Mouse (Mus musculus) B cell, adult 67 days (primary cell): ENCODE data around the gene Npw. TPM values are rescaled to one million over a fixed set of nuclear protein-coding genes. Genes with fewer than 3 reads are reported as not detected.

ENCODE experiments used
- total RNA-seq, 2 experiments: library from RNA; stranded (reverse); gene quantifications; 4 replicates each; pipeline ENCODE4 v1.2.4; 2023

Gene Npw
- not detected for total RNA-seq

GRCm38 (mm10) chr17:24658017-24658758 lies at the start of gene Npw:
TSS of gene Npw (minus strand) at chr17:24658457.

GRCm38 (mm10) chr17:24706982-24707800 lies 48.9 kb upstream of the Npw start, which contains the start of gene Tbl3:
TSS of gene Tbl3 (minus strand) at chr17:24707660.

GRCm38 (mm10) chr17:24696011-24696697 lies 37.9 kb upstream of the Npw start, which contains the start of the genes Gfer and Noxo1:
TSS of gene Gfer (minus strand) at chr17:24696156.
TSS of gene Noxo1 (plus strand) at chr17:24696234.

GRCm38 (mm10) chr17:24689251-24690081 lies 31.2 kb upstream of the Npw start, which contains the start of gene Syngr3:
TSS of gene Syngr3 (minus strand) at chr17:24689955.

GRCm38 (mm10) chr17:24669545-24670245 lies 11.4 kb upstream of the Npw start, which contains the start of gene Zfp598:
TSS of gene Zfp598 (plus strand) at chr17:24669687.

GRCm38 (mm10) chr17:24650070-24650616 lies 8.1 kb downstream of the Npw start, which contains the start of gene Slc9a3r2:
TSS of gene Slc9a3r2 (minus strand) at chr17:24650327.

GRCm38 (mm10) chr17:24632167-24632812 lies 26.0 kb downstream of the Npw start, which contains the start of the genes Tsc2 and Nthl1:
TSS of gene Tsc2 (minus strand) at chr17:24632630.
TSS of gene Nthl1 (plus strand) at chr17:24632680.

Other genes with a start within 250 kb of the Npw start
- gene Rnps1, start 243.9 kb downstream of the Npw start, total RNA-seq = 100 to 1,000 TPM; 146 to 147 TPM
- gene Eci1, start 231.8 kb downstream of the Npw start, total RNA-seq = 10 to 100 TPM; 31.8 to 32.7 TPM
- 1 to 10 TPM; 6.0 to 6.6 TPM for gene Dnase1l2, start 215.4 kb downstream of the Npw start, total RNA-seq
- 10 to 100 TPM; 68.6 to 72.5 TPM for gene E4f1, start 188.1 kb downstream of the Npw start, total RNA-seq
- gene Pgp, start 188.1 kb downstream of the Npw start, total RNA-seq = 10 to 100 TPM; 22.1 to 22.6 TPM
- gene Bricd5, start 184.6 kb downstream of the Npw start, total RNA-seq = 1 to 10 TPM in 1 of 2 experiments, under 1 TPM in 1; 0.96 to 2.7 TPM
- 10 to 100 TPM; 24.9 to 30.6 TPM for gene Mlst8, start 179.4 kb downstream of the Npw start, total RNA-seq
- not detected for gene Caskin1, start 169.9 kb downstream of the Npw start, total RNA-seq
- 100 to 1,000 TPM; 202 to 220 TPM for gene Traf7, start 130.5 kb downstream of the Npw start, total RNA-seq
- 1 to 10 TPM; 1.1 to 1.5 TPM for gene Rab26, start 124.2 kb downstream of the Npw start, total RNA-seq
- gene Pkd1, start 108.6 kb downstream of the Npw start, total RNA-seq = 10 to 100 TPM; 75.3 to 80.9 TPM
- gene Tsc2, start 25.8 kb downstream of the Npw start, total RNA-seq = 100 to 1,000 TPM in 1 of 2 experiments, 10 to 100 TPM in 1; 97.7 to 108 TPM
- gene Nthl1, start 25.8 kb downstream of the Npw start, total RNA-seq = 1 to 10 TPM; 4.1 to 7.8 TPM
- under 1 TPM in 1 of 2 experiments, not detected in 1; 0.30 TPM for gene Slc9a3r2, start 8.1 kb downstream of the Npw start, total RNA-seq
- gene Zfp598, start 11.2 kb upstream of the Npw start, total RNA-seq = 10 to 100 TPM; 60.3 to 60.7 TPM
- under 1 TPM in 1 of 2 experiments, not detected in 1; 0.50 TPM for gene Syngr3, start 31.5 kb upstream of the Npw start, total RNA-seq
- 10 to 100 TPM; 15.8 to 17.5 TPM for gene Gfer, start 37.7 kb upstream of the Npw start, total RNA-seq
- 1 to 10 TPM; 5.5 to 7.4 TPM for gene Noxo1, start 37.8 kb upstream of the Npw start, total RNA-seq
- 10 to 100 TPM; 30.5 to 32.5 TPM for gene Tbl3, start 49.2 kb upstream of the Npw start, total RNA-seq
- gene Rnf151, start 59.6 kb upstream of the Npw start, total RNA-seq = not detected
- gene Rps2, start 59.7 kb upstream of the Npw start, total RNA-seq = 1,000 to 10,000 TPM; 1,102 to 1,132 TPM
- 10 to 100 TPM; 67.1 to 79.0 TPM for gene Ndufb10, start 66.0 kb upstream of the Npw start, total RNA-seq
- not detected for gene Rpl3l, start 69.4 kb upstream of the Npw start, total RNA-seq
- gene Msrb1, start 78.2 kb upstream of the Npw start, total RNA-seq = 10 to 100 TPM; 31.6 to 34.3 TPM
- not detected for gene Hs3st6, start 94.5 kb upstream of the Npw start, total RNA-seq
- not detected for gene Meiob, start 145.8 kb upstream of the Npw start, total RNA-seq
- gene Hagh, start 181.7 kb upstream of the Npw start, total RNA-seq = 10 to 100 TPM; 29.9 to 32.6 TPM
- gene Fahd1, start 191.9 kb upstream of the Npw start, total RNA-seq = 1 to 10 TPM; 1.8 to 2.6 TPM
- gene Igfals, start 207.5 kb upstream of the Npw start, total RNA-seq = 1 to 10 TPM in 1 of 2 experiments, under 1 TPM in 1; 0.80 to 1.3 TPM
- gene Nubp2, start 227.9 kb upstream of the Npw start, total RNA-seq = 10 to 100 TPM; 61.9 to 68.8 TPM
- 10 to 100 TPM; 36.0 to 40.1 TPM for gene Spsb3, start 228.2 kb upstream of the Npw start, total RNA-seq
- 10 to 100 TPM; 68.9 to 86.2 TPM for gene Eme2, start 236.6 kb upstream of the Npw start, total RNA-seq
- 10 to 100 TPM; 25.7 to 31.4 TPM for gene Mrps34, start 236.7 kb upstream of the Npw start, total RNA-seq
- 10 to 100 TPM; 31.9 to 34.5 TPM for gene Nme3, start 238.0 kb upstream of the Npw start, total RNA-seq